Mouse (Mus musculus): ENCODE measurements around the gene Ring1.

The Ring1 gene

GRCm38 (mm10) chr17:34024317-34024821, at the start of gene Ring1:
TSS of gene Ring1 (minus strand) at chr17:34024680.
- peak; percentile 92 for DNase-seq (ENCODE audit: low read depth, low spot score)

DNA sequence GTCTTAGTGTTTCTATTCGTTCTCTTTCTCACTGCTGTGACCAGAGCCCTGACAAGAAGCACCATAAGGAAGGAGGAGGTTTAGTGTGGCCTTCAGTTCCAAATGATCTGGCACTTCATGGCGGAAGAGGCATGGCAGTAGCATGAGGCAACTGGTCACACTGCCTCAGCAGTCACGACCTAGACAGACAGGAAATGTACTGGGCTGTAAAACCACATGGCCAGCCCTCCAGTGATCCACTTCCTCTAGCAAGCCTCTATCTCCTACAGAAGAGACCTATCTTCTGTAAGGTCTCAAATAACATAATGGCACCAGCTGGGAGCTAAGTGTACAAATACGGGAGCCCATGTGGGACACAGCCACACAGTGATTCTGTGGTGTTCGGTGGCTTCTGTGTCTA, 47.6 kb upstream of the Ring1 start:
- DNase-seq (ENCODE audit: low read depth, low spot score): peak; percentile 32

DNA sequence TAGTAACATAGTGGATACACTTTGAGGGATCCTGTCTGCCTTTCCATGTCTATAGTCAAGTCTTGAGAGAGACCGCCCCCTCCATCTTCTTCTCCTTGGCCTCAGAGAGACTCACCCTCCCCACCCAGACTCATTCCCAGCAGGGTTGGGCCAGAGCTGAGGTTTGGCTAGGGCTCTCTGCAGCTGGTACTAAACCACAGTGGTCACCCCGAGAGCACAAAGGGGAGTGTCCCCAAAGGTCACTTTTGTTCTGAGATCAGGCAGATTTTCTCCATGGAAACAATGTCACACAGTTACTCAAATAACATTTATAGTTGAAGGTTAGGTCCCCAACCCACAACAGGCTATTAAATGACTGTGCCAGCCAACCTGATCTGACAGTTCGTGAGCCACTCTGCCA, 44.4 kb upstream of the Ring1 start:
- DNase-seq (ENCODE audit: low read depth, low spot score): no peak

DNA sequence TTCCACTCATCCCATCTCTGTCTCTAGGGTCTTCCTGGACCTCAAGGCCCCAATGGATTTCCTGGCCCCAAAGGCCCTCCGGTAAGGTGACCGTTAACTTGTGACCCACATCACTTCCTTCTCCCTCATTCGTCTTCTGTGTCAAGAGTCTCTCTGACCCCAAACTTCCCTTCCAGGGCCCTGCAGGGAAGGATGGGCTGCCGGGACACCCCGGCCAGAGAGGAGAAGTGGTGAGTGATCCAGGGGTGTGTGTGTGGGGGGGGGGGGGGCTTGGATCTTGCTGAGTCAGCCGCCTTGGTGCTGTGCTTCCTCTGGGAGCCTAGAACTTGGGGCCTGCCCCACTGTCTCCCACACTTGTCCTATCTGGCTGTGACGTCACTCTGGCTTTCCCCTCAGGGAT, 32.7 kb upstream of the Ring1 start:
- no peak for DNase-seq (ENCODE audit: low read depth, low spot score)

DNA sequence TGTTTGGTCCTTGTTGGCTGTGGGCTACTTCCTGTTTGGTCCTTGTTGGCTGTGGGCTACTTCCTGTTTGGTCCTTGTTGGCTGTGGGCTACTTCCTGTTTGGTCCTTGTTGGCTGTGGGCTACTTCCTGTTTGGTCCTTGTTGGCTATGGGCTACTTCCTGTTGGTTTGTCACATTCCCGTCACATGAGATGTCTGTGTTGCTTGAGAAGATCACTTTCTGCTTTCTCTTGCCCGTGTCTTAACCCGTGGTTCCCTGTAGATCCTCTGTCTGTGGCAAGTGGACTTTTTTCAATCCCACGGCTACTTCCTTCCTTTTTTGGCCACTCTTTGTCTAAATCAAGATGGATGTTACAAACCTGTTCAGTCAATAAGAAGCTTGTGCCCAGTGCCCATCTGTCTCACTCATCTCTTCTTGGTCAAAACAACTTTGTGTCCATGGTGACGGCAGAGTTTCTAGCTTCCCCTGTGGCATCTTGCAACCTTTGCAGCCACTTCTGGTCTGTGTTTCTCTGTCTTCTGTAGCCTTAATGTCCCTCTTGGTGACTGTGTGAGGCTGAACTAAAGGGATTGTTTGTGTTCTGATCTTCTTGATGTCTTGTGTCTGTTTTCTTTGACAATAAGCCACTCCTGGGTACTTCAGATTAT, 23.0 kb upstream of the Ring1 start:
- peak; percentile 35 for DNase-seq (ENCODE audit: low read depth, low spot score)

GRCm38 (mm10) chr17:34045941-34046340, 21.5 kb upstream of the Ring1 start:
- DNase-seq (ENCODE audit: low read depth, low spot score): no peak

GRCm38 (mm10) chr17:34039562-34040450, 15.3 kb upstream of the Ring1 start:
- DNase-seq (ENCODE audit: low read depth, low spot score): no peak

DNA sequence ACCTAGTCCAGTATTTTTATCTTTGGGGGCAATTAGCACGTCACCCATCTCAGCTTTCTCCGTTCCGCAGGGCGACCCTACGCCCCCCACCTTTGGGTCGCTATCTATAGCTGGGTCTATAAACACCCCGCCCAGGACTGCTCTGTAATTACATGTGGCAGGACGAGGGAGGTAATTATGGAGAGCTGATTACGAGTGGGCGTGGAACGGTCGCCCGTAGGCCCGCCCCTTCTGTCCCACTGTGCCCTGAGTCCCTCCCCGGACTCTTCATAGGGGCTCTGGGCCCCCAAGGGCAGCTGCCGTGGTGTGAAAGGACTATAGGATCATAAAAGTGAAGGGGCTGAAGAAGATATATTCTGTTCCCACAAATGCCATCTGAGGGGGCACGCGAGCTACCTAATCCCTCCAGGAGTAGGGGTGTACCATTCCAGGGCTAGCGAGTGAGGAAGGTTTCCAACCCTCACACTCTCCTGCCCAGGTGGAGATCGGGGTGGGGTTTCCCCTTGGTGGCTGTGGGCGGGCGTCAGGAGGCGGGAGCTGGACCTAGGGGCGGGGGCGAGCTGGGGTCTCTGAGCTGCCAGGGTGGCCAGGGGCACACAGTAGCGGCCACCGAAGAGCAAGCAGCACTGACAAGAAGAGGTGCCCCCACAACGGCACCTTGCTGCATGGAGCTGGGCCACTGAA, 14.5 kb upstream of the Ring1 start, which contains the start of gene Col11a2:
Col11a2 (plus strand) TSS at position 560 of the 684 bp plus-strand sequence.
- DNase-seq (ENCODE audit: low read depth, low spot score): no peak

DNA sequence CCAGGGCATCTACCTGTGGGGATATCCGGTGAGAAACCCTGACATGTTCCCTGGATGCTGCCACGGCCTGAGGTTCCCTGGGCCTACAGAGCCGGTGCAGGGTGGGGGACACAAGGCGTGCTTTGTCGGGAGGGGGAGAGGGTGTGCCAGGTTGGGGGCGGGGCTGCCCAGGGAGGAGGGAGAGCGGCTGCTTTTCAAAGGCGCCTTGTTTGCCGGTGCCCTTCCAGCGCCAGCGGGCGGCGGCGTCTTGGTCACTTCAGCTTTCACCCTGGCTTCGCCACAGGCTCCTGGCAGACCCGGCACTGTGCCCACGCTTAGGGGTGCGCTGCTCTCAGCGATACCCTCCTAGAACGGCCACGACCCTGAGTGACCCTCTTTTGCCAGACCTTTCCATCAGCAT, 14.0 kb upstream of the Ring1 start:
- no peak for DNase-seq (ENCODE audit: low read depth, low spot score)

GRCm38 (mm10) chr17:34037241-34037640, 12.8 kb upstream of the Ring1 start:
- DNase-seq (ENCODE audit: low read depth, low spot score): no peak

DNA sequence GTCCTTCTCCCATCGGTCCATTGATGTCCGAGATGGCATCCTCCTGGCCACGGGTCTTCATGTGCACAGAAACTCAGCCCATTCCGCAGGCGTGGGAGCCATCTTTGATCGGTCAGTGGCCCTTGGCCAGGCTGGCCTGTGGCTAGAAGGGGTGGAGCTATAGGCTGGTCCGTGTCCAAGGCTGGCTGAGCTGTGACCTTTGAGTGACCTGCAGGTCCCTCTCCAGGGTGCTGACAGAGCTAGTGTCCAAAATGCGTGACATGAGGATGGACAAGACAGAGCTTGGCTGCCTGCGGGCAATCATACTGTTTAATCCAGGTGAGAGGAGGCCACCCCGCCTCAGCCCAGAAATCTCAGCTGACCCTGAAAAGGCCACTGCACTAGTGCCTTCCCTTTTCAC, 12.2 kb upstream of the Ring1 start:
- no peak for DNase-seq (ENCODE audit: low read depth, low spot score)

DNA sequence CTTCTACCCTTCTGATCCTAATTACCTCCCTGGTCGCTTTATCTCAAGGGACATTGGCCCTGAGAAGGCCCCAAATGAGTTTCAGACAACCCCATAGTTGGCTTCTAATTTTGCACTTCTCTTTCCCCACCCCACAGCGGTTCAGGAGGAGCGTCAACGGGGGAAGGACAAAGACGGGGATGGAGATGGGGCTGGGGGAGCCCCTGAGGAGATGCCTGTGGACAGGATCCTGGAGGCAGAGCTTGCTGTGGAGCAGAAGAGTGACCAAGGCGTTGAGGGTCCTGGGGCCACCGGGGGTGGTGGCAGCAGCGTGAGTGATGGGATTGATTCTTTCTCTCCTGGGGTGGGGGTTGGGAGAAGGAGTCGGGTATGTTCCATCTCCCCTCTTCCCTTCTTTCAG, 11.0 kb upstream of the Ring1 start:
- DNase-seq (ENCODE audit: low read depth, low spot score): no peak

- DNase-seq (ENCODE audit: low read depth, low spot score): peak; percentile 86
These were observed 9.6 kb upstream of the Ring1 start for GRCm38 (mm10) chr17:34034064-34034463.

GRCm38 (mm10) chr17:34033441-34033840, 9.0 kb upstream of the Ring1 start:
- peak; percentile 16 for DNase-seq (ENCODE audit: low read depth, low spot score)

DNA sequence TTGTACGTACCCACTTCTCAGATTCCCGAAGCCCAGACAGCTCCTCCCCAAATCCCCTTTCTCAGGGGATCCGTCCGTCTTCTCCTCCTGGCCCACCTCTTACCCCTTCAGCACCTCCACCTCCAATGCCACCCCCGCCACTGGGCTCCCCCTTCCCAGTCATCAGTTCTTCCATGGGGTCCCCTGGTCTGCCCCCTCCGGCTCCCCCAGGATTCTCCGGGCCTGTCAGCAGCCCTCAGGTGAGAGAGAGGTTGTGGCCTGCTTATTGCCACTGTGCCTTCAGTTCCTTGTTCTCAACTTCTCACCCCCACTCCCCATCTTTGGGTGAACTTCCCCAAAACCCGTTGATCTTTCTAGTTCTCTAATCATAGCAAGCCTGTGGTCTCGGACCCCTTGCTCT, 8.3 kb upstream of the Ring1 start:
- peak; percentile 24 for DNase-seq (ENCODE audit: low read depth, low spot score)

GRCm38 (mm10) chr17:34032174-34032632, 7.7 kb upstream of the Ring1 start:
- peak; percentile 85 for DNase-seq (ENCODE audit: low read depth, low spot score)

GRCm38 (mm10) chr17:34031465-34032173, 7.1 kb upstream of the Ring1 start, which contains the start of the genes Slc39a7 and Rxrb:
TSS of gene Slc39a7 (minus strand) at chr17:34031682.
TSS of gene Rxrb (plus strand) at chr17:34031812.
- peak; percentile 100 for DNase-seq (ENCODE audit: low read depth, low spot score)

DNA sequence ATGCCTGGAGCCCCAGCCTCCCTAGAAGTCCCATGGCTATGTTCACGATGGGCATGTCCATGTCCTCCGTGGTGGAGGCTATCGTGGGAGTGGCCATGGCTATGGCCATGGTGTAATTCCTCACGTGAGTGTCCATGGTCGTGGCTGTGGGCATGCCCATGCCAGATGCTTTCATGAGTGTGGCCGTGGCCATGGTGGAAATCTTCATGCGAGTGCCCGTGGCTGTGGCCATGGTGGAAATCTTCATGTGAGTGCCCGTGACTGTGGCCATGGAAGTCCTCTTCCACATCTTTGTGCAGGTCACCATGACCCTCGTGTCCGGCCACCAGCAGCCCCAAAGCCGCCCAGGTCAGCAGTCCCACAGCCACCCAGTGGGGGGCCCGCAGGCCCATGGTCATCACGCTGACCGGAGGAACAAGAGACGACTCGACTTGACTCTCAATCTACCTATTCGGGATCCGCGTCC, 6.4 kb upstream of the Ring1 start:
- DNase-seq (ENCODE audit: low read depth, low spot score): no peak

DNA sequence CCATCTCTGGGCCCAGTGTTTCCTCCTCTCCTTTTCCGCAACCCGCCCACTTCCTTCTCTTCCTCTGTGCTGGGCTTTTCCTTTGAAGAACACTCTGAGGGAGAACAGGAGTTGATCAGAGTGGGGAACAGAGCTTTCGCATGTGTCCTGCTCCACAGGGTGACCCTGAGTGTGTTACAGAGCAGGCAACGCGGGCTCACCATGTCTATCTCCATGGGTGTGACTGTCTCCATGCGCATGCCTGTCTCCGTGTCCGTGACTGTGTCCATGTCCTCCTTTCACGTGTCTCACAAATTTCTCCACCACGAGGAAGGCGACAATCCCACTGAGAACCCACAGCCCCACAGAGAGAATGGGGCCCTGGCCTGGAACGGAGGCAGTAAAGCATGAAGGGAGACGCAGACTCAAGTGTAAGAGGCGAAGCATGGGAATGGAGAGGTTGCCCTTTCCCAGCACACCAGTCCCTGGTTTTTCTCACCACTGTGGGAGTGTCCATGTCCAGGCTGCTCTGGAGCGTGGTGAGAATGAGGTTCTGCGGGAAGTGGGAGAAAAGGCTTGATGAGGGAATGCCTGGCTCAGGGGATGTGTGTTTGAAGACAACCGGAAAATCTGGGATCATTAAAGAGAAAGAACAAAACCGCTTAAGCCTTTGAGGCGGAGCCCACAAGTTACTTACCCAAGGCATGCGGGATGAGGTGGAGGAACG, 5.6 kb upstream of the Ring1 start:
- DNase-seq (ENCODE audit: low read depth, low spot score): no peak

DNA sequence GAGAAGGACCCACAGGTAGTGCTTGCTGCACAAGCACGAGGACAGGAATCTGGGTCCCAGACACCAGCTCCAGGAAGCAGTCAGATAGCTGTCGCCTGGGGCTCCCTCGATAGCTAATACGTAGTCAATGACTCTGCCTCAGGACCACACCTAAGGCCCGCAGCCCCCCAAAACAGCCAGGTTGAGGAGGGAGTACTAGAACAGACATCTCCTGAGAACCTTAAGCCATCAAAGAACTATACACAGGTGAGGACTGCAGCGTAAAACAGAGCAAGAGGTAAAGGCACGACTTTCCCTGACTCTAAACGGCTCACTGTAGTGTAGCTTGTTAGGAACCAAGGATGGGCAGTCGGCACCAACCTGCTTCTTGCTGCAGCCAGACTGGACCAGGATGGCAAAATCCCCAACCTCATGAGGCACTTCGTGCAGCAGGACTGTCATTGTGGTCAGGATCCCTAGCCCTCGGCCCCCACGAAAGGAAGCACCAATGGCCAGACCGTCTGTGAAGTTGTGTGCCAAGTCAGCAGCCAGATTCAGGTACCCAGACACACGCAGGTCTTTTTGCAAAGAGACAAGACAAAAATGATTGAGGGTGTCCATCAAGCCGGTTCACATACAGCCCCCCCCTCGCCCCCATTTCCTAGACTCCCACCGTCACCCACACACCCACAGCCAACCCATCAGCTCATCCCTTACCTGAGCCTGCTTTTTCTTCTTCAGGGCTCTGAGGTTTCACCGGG, 4.8 kb upstream of the Ring1 start:
- no peak for DNase-seq (ENCODE audit: low read depth, low spot score)

All from CD4-positive, CD25-positive, alpha-beta regulatory T cell, adult 2 months (primary cell).